Mouse (Mus musculus): ENCODE results near the gene Ccdc117. TPM values are rescaled to one million over a fixed set of nuclear protein-coding genes. Genes with fewer than 3 reads are reported as not detected.
"Not testable (repeated sequence)": the region's sequence is repeated elsewhere in the genome, so short reads cannot be mapped to it uniquely, and the experiment has no call there.

Gene Ccdc117
- polyA plus RNA-seq, 1 experiment from 2014 or later = 28.7 TPM

- H3K9me3 ChIP-seq = no peaks in the 10 kb centered on the region
- no peak overlapping the region for H3K27ac ChIP-seq (replicated peaks)
- no peaks in the 10 kb centered on the region for H3K27me3 ChIP-seq (replicated peaks; ENCODE audit: low read depth, poor library complexity, severe bottlenecking)
- no peaks in the 10 kb centered on the region for H3K36me3 ChIP-seq (replicated peaks)
- peaks cover 10% of the 10 kb centered on the region for H3K4me1 ChIP-seq
- H3K4me3 ChIP-seq = no peak overlapping the region
- no peak for DNase-seq (ENCODE audit: low spot score)
- WGBS = 89% methylated on average over 11 of the region's 11 CpGs
Measured at GRCm38 (mm10) chr11:5499961-5500644, 41.9 kb downstream of the Ccdc117 start.

GRCm38 (mm10) chr11:5498931-5499661 is 42.9 kb downstream of the Ccdc117 start:
- WGBS = 72% methylated on average over 13 of the region's 13 CpGs
- Histone ChIP-seq H3K4me1 (peaks cover 8% of the 10 kb centered on the region), H3K9me3 (no peaks in the 10 kb centered on the region), H3K27me3 (replicated peaks; ENCODE audit: low read depth, poor library complexity, severe bottlenecking) (no peaks in the 10 kb centered on the region), H3K4me3 (no peak overlapping the region), H3K27ac (replicated peaks) (0 out of 2 replicates have a peak overlapping the region, but pooled peaks have one; percentile 30), H3K36me3 (replicated peaks) (no peaks in the 10 kb centered on the region)
- DNase-seq (ENCODE audit: low spot score) = no peak

GRCm38 (mm10) chr11:5498422-5498821 is 43.6 kb downstream of the Ccdc117 start:
- H3K4me1 ChIP-seq = peaks cover 13% of the 10 kb centered on the region
- no peak for DNase-seq (ENCODE audit: low spot score)
- no peaks in the 10 kb centered on the region for H3K27me3 ChIP-seq (replicated peaks; ENCODE audit: low read depth, poor library complexity, severe bottlenecking)
- no peaks in the 10 kb centered on the region for H3K9me3 ChIP-seq
- no peak overlapping the region for H3K27ac ChIP-seq (replicated peaks)
- WGBS = 77% methylated on average over 9 of the region's 9 CpGs
- no peaks in the 10 kb centered on the region for H3K36me3 ChIP-seq (replicated peaks)
- no peak overlapping the region for H3K4me3 ChIP-seq

GRCm38 (mm10) chr11:5496559-5497248 is 45.3 kb downstream of the Ccdc117 start:
- no peak overlapping the region for H3K4me3 ChIP-seq
- H3K9me3 ChIP-seq = no peaks in the 10 kb centered on the region
- peaks cover 18% of the 10 kb centered on the region for H3K4me1 ChIP-seq
- DNase-seq (ENCODE audit: low spot score) = no peak
- H3K27me3 ChIP-seq (replicated peaks; ENCODE audit: low read depth, poor library complexity, severe bottlenecking) = no peaks in the 10 kb centered on the region
- no peaks in the 10 kb centered on the region for H3K36me3 ChIP-seq (replicated peaks)
- WGBS = 93% methylated on average over 13 of the region's 13 CpGs
- H3K27ac ChIP-seq (replicated peaks) = no peak overlapping the region

GRCm38 (mm10) chr11:5495906-5496305 is 46.1 kb downstream of the Ccdc117 start:
- Histone ChIP-seq H3K4me1 (peaks cover 20% of the 10 kb centered on the region), H3K36me3 (replicated peaks) (no peaks in the 10 kb centered on the region), H3K4me3 (no peak overlapping the region), H3K27ac (replicated peaks) (no peak overlapping the region), H3K9me3 (no peaks in the 10 kb centered on the region), H3K27me3 (replicated peaks; ENCODE audit: low read depth, poor library complexity, severe bottlenecking) (no peaks in the 10 kb centered on the region)
- 80% methylated on average over 5 of the region's 5 CpGs for WGBS
- no peak for DNase-seq (ENCODE audit: low spot score)

GRCm38 (mm10) chr11:5495286-5495832 is 46.6 kb downstream of the Ccdc117 start:
- no peak for DNase-seq (ENCODE audit: low spot score)
- no peaks in the 10 kb centered on the region for H3K36me3 ChIP-seq (replicated peaks)
- H3K27me3 ChIP-seq (replicated peaks; ENCODE audit: low read depth, poor library complexity, severe bottlenecking) = no peaks in the 10 kb centered on the region
- no peak overlapping the region for H3K27ac ChIP-seq (replicated peaks)
- 64% methylated on average over 12 of the region's 12 CpGs for WGBS
- H3K9me3 ChIP-seq = no peaks in the 10 kb centered on the region
- peaks cover 20% of the 10 kb centered on the region for H3K4me1 ChIP-seq
- no peak overlapping the region for H3K4me3 ChIP-seq

GRCm38 (mm10) chr11:5493869-5494268 is 48.1 kb downstream of the Ccdc117 start:
- no peaks in the 10 kb centered on the region for H3K27me3 ChIP-seq (replicated peaks; ENCODE audit: low read depth, poor library complexity, severe bottlenecking)
- no peaks in the 10 kb centered on the region for H3K36me3 ChIP-seq (replicated peaks)
- H3K4me3 ChIP-seq = no peak overlapping the region
- H3K9me3 ChIP-seq = no peaks in the 10 kb centered on the region
- DNase-seq (ENCODE audit: low spot score) = peak; percentile 62
- peaks cover 14% of the 10 kb centered on the region for H3K4me1 ChIP-seq
- 30% methylated on average over 2 of the region's 2 CpGs for WGBS
- no peak overlapping the region for H3K27ac ChIP-seq (replicated peaks)

GRCm38 (mm10) chr11:5491912-5492311 is 50.1 kb downstream of the Ccdc117 start:
- H3K27me3 ChIP-seq (replicated peaks; ENCODE audit: low read depth, poor library complexity, severe bottlenecking) = no peaks in the 10 kb centered on the region
- no peaks in the 10 kb centered on the region for H3K9me3 ChIP-seq
- peaks cover 14% of the 10 kb centered on the region for H3K4me1 ChIP-seq
- 58% methylated on average over 7 of the region's 7 CpGs for WGBS
- no peak for DNase-seq (ENCODE audit: low spot score)
- no peak overlapping the region for H3K4me3 ChIP-seq
- no peaks in the 10 kb centered on the region for H3K36me3 ChIP-seq (replicated peaks)
- no peak overlapping the region for H3K27ac ChIP-seq (replicated peaks)

GRCm38 (mm10) chr11:5490989-5491656 is 50.9 kb downstream of the Ccdc117 start:
- Histone ChIP-seq H3K9me3 (no peaks in the 10 kb centered on the region), H3K36me3 (replicated peaks) (no peaks in the 10 kb centered on the region), H3K27ac (replicated peaks) (no peak overlapping the region), H3K4me1 (peaks cover 14% of the 10 kb centered on the region), H3K27me3 (replicated peaks; ENCODE audit: low read depth, poor library complexity, severe bottlenecking) (no peaks in the 10 kb centered on the region), H3K4me3 (no peak overlapping the region)
- no peak for DNase-seq (ENCODE audit: low spot score)
- 82% methylated on average over 10 of the region's 10 CpGs for WGBS

- H3K27ac ChIP-seq (replicated peaks); DNase-seq (ENCODE audit: low spot score); H3K4me3 ChIP-seq; H3K36me3 ChIP-seq (replicated peaks); H3K27me3 ChIP-seq (replicated peaks; ENCODE audit: low read depth, poor library complexity, severe bottlenecking); H3K9me3 ChIP-seq: not testable (repeated sequence)
- 92% methylated on average over 10 of the region's 10 CpGs for WGBS
- peaks cover 19% of the 10 kb centered on the region for H3K4me1 ChIP-seq
Measured at GRCm38 (mm10) chr11:5489433-5489832, 52.6 kb downstream of the Ccdc117 start.

GRCm38 (mm10) chr11:5485193-5486011 is 56.6 kb downstream of the Ccdc117 start:
- H3K4me1 ChIP-seq = peaks cover 5% of the 10 kb centered on the region
- H3K27ac ChIP-seq (replicated peaks) = peak overlapping the region; percentile 81
- H3K27me3 ChIP-seq (replicated peaks; ENCODE audit: low read depth, poor library complexity, severe bottlenecking) = no peaks in the 10 kb centered on the region
- no peaks in the 10 kb centered on the region for H3K9me3 ChIP-seq
- 19% methylated on average over 15 of the region's 15 CpGs for WGBS
- H3K4me3 ChIP-seq = peak overlapping the region; percentile 52
- no peaks in the 10 kb centered on the region for H3K36me3 ChIP-seq (replicated peaks)
- peak; percentile 85 for DNase-seq (ENCODE audit: low spot score)

Data from embryonic facial prominence, embryonic 10.5 days (tissue).